Mouse (Mus musculus) heart, embryonic 11.5 days (tissue): ENCODE measurements at regions not wholly inside any gene's neighbourhood (a gene's known extent, or its start where the extent isn't known, plus 50 kb on each side); places are given as distances from the start of the nearest gene placed in this dataset.

Experiments
- ATAC-seq: fragments of 200-750 bp; cut with Nextera tagmentation; replicated peaks from 2 replicates; pipeline ENCODE4 v1.8.0; 2017; ENCODE audit warnings: moderate library complexity; ENCODE audit not compliant: insufficient number of reproducible peaks, low FRiP score, low TSS enrichment
- H3K27ac ChIP-seq: fragments of 300-500 bp; sonication (generic); 2 replicates; pipeline ENCODE4 v1.5.1; 2014; ENCODE audit warnings: mild to moderate bottlenecking, low read depth, low read length
- H3K27me3 ChIP-seq: fragments of 300-500 bp; sonication (generic); 2 replicates; pipeline ENCODE4 v1.6.1; 2014; ENCODE audit warnings: mild to moderate bottlenecking, low read length, mixed read lengths; ENCODE audit not compliant: control insufficient read depth, insufficient read depth
- H3K36me3 ChIP-seq: fragments of 300-500 bp; sonication (generic); 2 replicates; pipeline ENCODE4 v1.6.1; 2014; ENCODE audit warnings: mild to moderate bottlenecking, low read length, moderate library complexity, mixed read lengths; ENCODE audit not compliant: control insufficient read depth, insufficient read depth
- H3K4me1 ChIP-seq: fragments of 300-500 bp; sonication (generic); 2 replicates; pipeline ENCODE4 v1.6.1; 2014; ENCODE audit warnings: low read length; ENCODE audit not compliant: control insufficient read depth, insufficient read depth
- H3K4me2 ChIP-seq: fragments of 300-500 bp; sonication (generic); 2 replicates; pipeline ENCODE4 v1.6.1; 2014; ENCODE audit warnings: mild to moderate bottlenecking, moderate library complexity
- H3K4me3 ChIP-seq: fragments of 300-500 bp; sonication (generic); 2 replicates; pipeline ENCODE4 v1.5.1; 2014; ENCODE audit warnings: low read depth, low read length
- H3K9ac ChIP-seq: fragments of 300-500 bp; sonication (generic); 2 replicates; pipeline ENCODE4 v1.6.1; 2014; ENCODE audit warnings: mild to moderate bottlenecking, low read depth, low read length, moderate library complexity
- H3K9me3 ChIP-seq: fragments of 300-500 bp; sonication (generic); replicated peaks from 2 replicates; pipeline ENCODE4 v1.6.1; 2016; ENCODE audit warnings: low read length; ENCODE audit not compliant: control insufficient read depth
- WGBS: fragments of 180-500 bp; shearing (Covaris S2); extraction: QIAGEN DNeasy Blood & Tissue Kit; methylation state at CpG from one replicate; pipeline ENCODE4 v1.1.7; 2014; ENCODE audit not compliant: insufficient replicate concordance; 5-methylcytosine and 5-hydroxymethylcytosine counted together

GRCm38 (mm10) chr2:92544364-92545151 lies 54.9 kb upstream of the Chst1 start:
- Histone ChIP-seq H3K27me3 (no peaks in the 10 kb centered on the region; the same call in 1 of the 2 replicates), H3K27ac (no peak overlapping the region), H3K4me3 (no peak overlapping the region), H3K4me2 (no peak overlapping the region), H3K9me3 (no peaks in the 10 kb centered on the region), H3K9ac (no peak overlapping the region), H3K36me3 (no peaks in the 10 kb centered on the region), H3K4me1 (peaks cover 8% of the 10 kb centered on the region; the same call in 1 of the 2 replicates)
- 10% methylated on average over 15 of the region's 15 CpGs for WGBS
- 0 out of 2 replicates have a peak, but pooled peaks have one; percentile 14 for ATAC-seq

- no peak overlapping the region for H3K27ac ChIP-seq
- no peaks in the 10 kb centered on the region; the same call in 1 of the 2 replicates for H3K27me3 ChIP-seq
- H3K4me3 ChIP-seq = no peak overlapping the region
- no peak overlapping the region for H3K4me2 ChIP-seq
- H3K4me1 ChIP-seq = peaks cover 8% of the 10 kb centered on the region; the same call in 1 of the 2 replicates
- ATAC-seq = no peak
- no peak overlapping the region for H3K9ac ChIP-seq
- H3K36me3 ChIP-seq = no peaks in the 10 kb centered on the region
- H3K9me3 ChIP-seq = no peaks in the 10 kb centered on the region
- WGBS = 54% methylated on average over 5 of the region's 5 CpGs
Measured at GRCm38 (mm10) chr2:92540841-92541240, 58.7 kb upstream of the Chst1 start.

- Histone ChIP-seq H3K4me1 (peaks cover 6% of the 10 kb centered on the region; the same call in 1 of the 2 replicates), H3K4me2 (no peak overlapping the region), H3K9me3 (no peaks in the 10 kb centered on the region), H3K27ac (no peak overlapping the region), H3K9ac (no peak overlapping the region), H3K4me3 (no peak overlapping the region), H3K27me3 (0 out of 2 replicates have a peak, but pooled peaks cover 2% of the 10 kb centered on the region), H3K36me3 (no peaks in the 10 kb centered on the region)
- no peak for ATAC-seq
- 66% methylated on average over 5 of the region's 5 CpGs for WGBS
Measured at GRCm38 (mm10) chr2:92531996-92532395, 67.5 kb upstream of the Chst1 start.

- ATAC-seq = no peak
Measured at GRCm38 (mm10) chr2:92530677-92531076, 68.8 kb upstream of the Chst1 start.

GRCm38 (mm10) chr2:92529670-92530322 lies 69.5 kb upstream of the Slc35c1 start:
- ATAC-seq = no peak
- Histone ChIP-seq H3K9ac (peak overlapping the region; percentile 60), H3K9me3 (no peaks in the 10 kb centered on the region), H3K4me2 (peak overlapping the region; percentile 88), H3K36me3 (no peaks in the 10 kb centered on the region), H3K27me3 (0 out of 2 replicates have a peak, but pooled peaks cover 2% of the 10 kb centered on the region), H3K4me3 (peak overlapping the region; percentile 53), H3K4me1 (peaks cover 9% of the 10 kb centered on the region; the same call in 1 of the 2 replicates), H3K27ac (no peak overlapping the region)
- WGBS = 43% methylated on average over 14 of the region's 14 CpGs

More at GRCm38 (mm10) chr2:92530677-92531076, 68.8 kb upstream of the Chst1 start:
- 73% methylated on average over 4 of the region's 4 CpGs for WGBS
- H3K4me3 ChIP-seq = no peak overlapping the region
- no peaks in the 10 kb centered on the region for H3K36me3 ChIP-seq
- no peak overlapping the region for H3K9ac ChIP-seq
- no peaks in the 10 kb centered on the region for H3K9me3 ChIP-seq
- H3K27ac ChIP-seq = no peak overlapping the region
- 0 out of 2 replicates have a peak, but pooled peaks cover 2% of the 10 kb centered on the region for H3K27me3 ChIP-seq
- no peak overlapping the region for H3K4me2 ChIP-seq
- peaks cover 7% of the 10 kb centered on the region; the same call in 1 of the 2 replicates for H3K4me1 ChIP-seq

- 0 out of 2 replicates have a peak overlapping the region, but pooled peaks have one; percentile 29 for H3K27ac ChIP-seq
- WGBS = 6% methylated on average over 24 of the region's 24 CpGs
- ATAC-seq = peak; percentile 89
Measured at GRCm38 (mm10) chr2:92529071-92529641, 68.8 kb upstream of the Slc35c1 start.

GRCm38 (mm10) chr2:92528119-92528830 lies 67.9 kb upstream of the Slc35c1 start:
- Histone ChIP-seq H3K27me3 (0 out of 2 replicates have a peak, but pooled peaks cover 2% of the 10 kb centered on the region), H3K27ac (no peak overlapping the region), H3K4me2 (no peak overlapping the region), H3K36me3 (no peaks in the 10 kb centered on the region), H3K4me3 (no peak overlapping the region), H3K9me3 (no peaks in the 10 kb centered on the region), H3K4me1 (peaks cover 9% of the 10 kb centered on the region; the same call in 1 of the 2 replicates), H3K9ac (no peak overlapping the region)
- WGBS = 84% methylated on average over 6 of the region's 6 CpGs
- no peak for ATAC-seq

More at GRCm38 (mm10) chr2:92529071-92529641, 68.8 kb upstream of the Slc35c1 start:
- Histone ChIP-seq H3K27me3 (0 out of 2 replicates have a peak, but pooled peaks cover 2% of the 10 kb centered on the region), H3K36me3 (no peaks in the 10 kb centered on the region), H3K9me3 (no peaks in the 10 kb centered on the region), H3K9ac (peak overlapping the region; percentile 77), H3K4me3 (peak overlapping the region; percentile 53), H3K4me2 (peak overlapping the region; percentile 88), H3K4me1 (peaks cover 9% of the 10 kb centered on the region; the same call in 1 of the 2 replicates)
